Mouse (Mus musculus) left cerebral cortex, postnatal 4 days (tissue): ENCODE data around the gene Slx1b. TPM values are rescaled to one million over a fixed set of nuclear protein-coding genes. Genes with fewer than 3 reads are reported as not detected.

Experiments used
- DNase-seq: peaks from one replicate; pipeline ENCODE4 v3.0.0-alpha.2; 2022
- intact Hi-C: fragments of 180-260 bp; cut with DNase I; formaldehyde crosslinking; loops from one replicate; pipeline ENCODE4 v1.15.1; 2025
- total RNA-seq, 2 experiments: library from RNA; stranded (reverse); gene quantifications; 2 replicates each; pipeline ENCODE4 v1.2.3; 2021

Slx1b gene
- total RNA-seq, 2 experiments from 2014 or later = 25.4 to 26.5 TPM

- intact Hi-C loops = no loop called here
- no peak for DNase-seq
These were observed 52.9 kb downstream of the Slx1b start for GRCm38 (mm10) chr7:126642545-126643243.

Other genes starting within 250 kb of the Slx1b start
- under 1 TPM in 1 of 2 experiments, not detected in 1; 0.12 TPM for gene Atp2a1, start 232.7 kb downstream of the Slx1b start, total RNA-seq
- 10 to 100 TPM; 72.5 to 77.7 TPM for gene Sh2b1, start 220.4 kb downstream of the Slx1b start, total RNA-seq
- 10 to 100 TPM; 80.9 to 96.5 TPM for gene Tufm, start 208.4 kb downstream of the Slx1b start, total RNA-seq
- gene Atxn2l, start 192.3 kb downstream of the Slx1b start, total RNA-seq = 100 to 1,000 TPM; 164 to 165 TPM
- gene Eif3c, start 129.4 kb downstream of the Slx1b start, total RNA-seq = 100 to 1,000 TPM; 212 to 226 TPM
- gene Apobr, start 110.8 kb downstream of the Slx1b start, total RNA-seq = under 1 TPM; 0.30 to 0.58 TPM
- gene Cln3, start 110.0 kb downstream of the Slx1b start, total RNA-seq = 10 to 100 TPM; 26.5 to 32.0 TPM
- gene Il27, start 100.8 kb downstream of the Slx1b start, total RNA-seq = not detected
- 1 to 10 TPM; 6.6 to 7.0 TPM for gene Nupr1, start 64.9 kb downstream of the Slx1b start, total RNA-seq
- gene Sgf29, start 46.5 kb downstream of the Slx1b start, total RNA-seq = 10 to 100 TPM; 49.9 to 53.0 TPM
- 1 to 10 TPM; 2.9 to 3.1 TPM for gene Sult1a1, start 19.4 kb downstream of the Slx1b start, total RNA-seq
- 100 to 1,000 TPM; 107 to 115 TPM for gene Bola2, start 383 bp downstream of the Slx1b start, total RNA-seq
- 100 to 1,000 TPM; 137 to 143 TPM for gene Coro1a, start 12.0 kb upstream of the Slx1b start, total RNA-seq
- 100 to 1,000 TPM; 196 to 202 TPM for gene Mapk3, start 63.8 kb upstream of the Slx1b start, total RNA-seq
- 1 to 10 TPM; 5.2 to 5.5 TPM for gene Gdpd3, start 70.5 kb upstream of the Slx1b start, total RNA-seq
- gene Ypel3, start 81.2 kb upstream of the Slx1b start, total RNA-seq = 100 to 1,000 TPM; 110 to 113 TPM
- under 1 TPM; 0.40 to 0.58 TPM for gene Tbx6, start 85.7 kb upstream of the Slx1b start, total RNA-seq
- gene Ppp4c, start 96.7 kb upstream of the Slx1b start, total RNA-seq = 10 to 100 TPM; 71.1 to 79.7 TPM
- 100 to 1,000 TPM; 165 to 167 TPM for gene Fam57b, start 101.9 kb upstream of the Slx1b start, total RNA-seq
- gene 4930451I11Rik, start 135.9 kb upstream of the Slx1b start, total RNA-seq = not detected
- gene Doc2a, start 151.6 kb upstream of the Slx1b start, total RNA-seq = 10 to 100 TPM; 74.3 to 84.4 TPM
- gene Hirip3, start 166.2 kb upstream of the Slx1b start, total RNA-seq = 10 to 100 TPM; 31.5 to 41.2 TPM
- 10 to 100 TPM; 61.7 to 65.2 TPM for gene Ino80e, start 166.6 kb upstream of the Slx1b start, total RNA-seq
- gene Taok2, start 188.9 kb upstream of the Slx1b start, total RNA-seq = 100 to 1,000 TPM; 158 to 165 TPM
- 10 to 100 TPM; 19.4 to 20.8 TPM for gene Tmem219, start 227.1 kb upstream of the Slx1b start, total RNA-seq
- 100 to 1,000 TPM; 151 to 167 TPM for gene Kctd13, start 233.1 kb upstream of the Slx1b start, total RNA-seq